In genomic region chr7:46116118-46116581, GRCm38 (mm10) we compare ENCODE assay signal across 15 mouse cellular contexts. TPM values are rescaled to one million over a fixed set of nuclear protein-coding genes. Genes with fewer than 3 reads are reported as not detected.
DNase-seq lines count a peak whose midpoint lies in the region; ATAC-seq and TF ChIP-seq lines count a peak whose summit lies in the region.
"Had no signal": no experiment of that assay in that cellular context is flagged by ENCODE, and none has a peak within 500 bp of the region (broad histone marks: within the 10 kb centered on the region; RNA-seq: fewer than 3 reads in every experiment).

No protein-coding gene starts in this region.

- no peaks in the 10 kb centered on the region; the same call in none of the 2 replicates for H3K4me1 ChIP-seq in lung, embryonic 16.5 days (replicated peaks; ENCODE audit: control insufficient read depth, insufficient read depth, low read length)
- H3K4me1 ChIP-seq in lung, adult 2 months (ENCODE audit: control insufficient read depth, insufficient read depth, low read length): no peaks in the 10 kb centered on the region
- H3K4me1 ChIP-seq in heart, embryonic 15.5 days (replicated peaks): peaks cover 49% of the 10 kb centered on the region
- H3K4me1 ChIP-seq: liver, embryonic 12.5 days had no signal

- H3K27me3 ChIP-seq in lung, embryonic 16.5 days (ENCODE audit: control insufficient read depth, insufficient read depth, low read depth, low read length): peaks cover 9% of the 10 kb centered on the region; the same call in 1 of the 2 replicates
- H3K27me3 ChIP-seq in heart, embryonic 15.5 days: no peaks in the 10 kb centered on the region
- H3K27me3 ChIP-seq: forebrain, embryonic 15.5 days; liver, embryonic 12.5 days had no signal

- DNase-seq in cerebellum, adult 11-12 months: peak; percentile 13
- DNase-seq in lung, adult 2 months: no peak
- peak; percentile 95 for DNase-seq in skeletal muscle tissue, adult 2 months (ENCODE audit: low read depth, low spot score)
- DNase-seq in adrenal gland, postnatal 4 days (ENCODE audit: low spot score in 2 of 2): no peak
- DNase-seq in adrenal gland, postnatal 36 days: no peak
- DNase-seq: cerebellum, postnatal 25 days; thymus, postnatal 14 days had no signal

- TF ChIP-seq POLR2A in lung, adult 2 months (IDR thresholded peaks at IDR 0.05; ENCODE audit: borderline replicate concordance, extremely low read depth, low read depth, low read length): no peak

- H3K4me3 ChIP-seq in lung, embryonic 16.5 days (ENCODE audit: low read length): no peak overlapping the region
- H3K4me3 ChIP-seq in lung, adult 2 months (replicated peaks; ENCODE audit: extremely low read depth, low read depth, low read length): no peak overlapping the region
- no peak overlapping the region for H3K4me3 ChIP-seq in heart, embryonic 15.5 days
- H3K4me3 ChIP-seq: forebrain, embryonic 15.5 days; liver, embryonic 12.5 days had no signal

- no peaks in the 10 kb centered on the region; the same call in 1 of the 2 replicates for H3K9me3 ChIP-seq in lung, embryonic 16.5 days (ENCODE audit: control insufficient read depth, low read length)
- no peaks in the 10 kb centered on the region for H3K9me3 ChIP-seq in heart, embryonic 15.5 days (replicated peaks)
- H3K9me3 ChIP-seq: forebrain, embryonic 15.5 days; liver, embryonic 12.5 days had no signal

- H3K27ac ChIP-seq in lung, embryonic 16.5 days (ENCODE audit: low read length): no peak overlapping the region
- H3K27ac ChIP-seq in heart, embryonic 15.5 days: peak overlapping the region; percentile 70
- H3K27ac ChIP-seq: forebrain, embryonic 15.5 days; liver, embryonic 12.5 days had no signal

- WGBS in lung, embryonic 16.5 days: 25% methylated on average over 10 of the region's 10 CpGs
- WGBS in lung, adult 2 months: 46% methylated on average over 10 of the region's 10 CpGs
- WGBS in heart, embryonic 15.5 days: 18% methylated on average over 10 of the region's 10 CpGs

- ATAC-seq in cerebellum, adult (ENCODE audit: insufficient number of reproducible peaks, low FRiP score, low TSS enrichment): no peak
- ATAC-seq in lung, embryonic 16.5 days (ENCODE audit: low read depth): peak; percentile 43; the same call in 1 of the 2 replicates
- peak; percentile 56 for ATAC-seq in heart, embryonic 15.5 days (replicated peaks; ENCODE audit: insufficient number of reproducible peaks, insufficient read depth, low FRiP score, low read depth)
- ATAC-seq: forebrain, embryonic 15.5 days; hindbrain, embryonic 16.5 days; liver, embryonic 12.5 days had no signal

- no peak overlapping the region for H3K9ac ChIP-seq in lung, embryonic 16.5 days (ENCODE audit: low read length)
- H3K9ac ChIP-seq in heart, embryonic 15.5 days: no peak overlapping the region
- H3K9ac ChIP-seq: forebrain, embryonic 15.5 days; liver, embryonic 12.5 days had no signal

- no peak overlapping the region for H3K4me2 ChIP-seq in lung, embryonic 16.5 days (ENCODE audit: low read depth, low read length)
- H3K4me2 ChIP-seq in heart, embryonic 15.5 days: no peak overlapping the region
- H3K4me2 ChIP-seq: forebrain, embryonic 15.5 days; liver, embryonic 12.5 days; midbrain, embryonic 11.5 days had no signal

- H3K36me3 ChIP-seq in lung, embryonic 16.5 days (ENCODE audit: control insufficient read depth, insufficient read depth, low read length): no peaks in the 10 kb centered on the region
- H3K36me3 ChIP-seq in heart, embryonic 15.5 days: no peaks in the 10 kb centered on the region
- H3K36me3 ChIP-seq: forebrain, embryonic 15.5 days; liver, embryonic 12.5 days had no signal

- TF ChIP-seq CTCF in lung, adult 2 months (IDR thresholded peaks at IDR 0.05; ENCODE audit: insufficient read depth, low read length): no peak

RNA-seq across cellular contexts. Expression of gene Kcnj11, which starts 15.6 kb away (rescaled TPM):
- 0.38 and 0.59 TPM in 2 replicates for polyA plus RNA-seq in lung, embryonic 16.5 days (2015; fragmentation: Nextera tagmentation; extraction: Ambion mirVana)
- polyA plus RNA-seq in lung, adult 2 months (2012; rRNA removed): 4.9 and 5.3 TPM in 2 replicates
- 8.5 and 8.8 TPM in 2 replicates for polyA plus RNA-seq in heart, embryonic 15.5 days (2015; fragmentation: Nextera tagmentation; extraction: Ambion mirVana)
- total RNA-seq in adrenal gland, postnatal 4 days (2021): 1 to 10 TPM; 2.3 to 2.8 TPM
- total RNA-seq in adrenal gland, postnatal 36 days (2021): 1 to 10 TPM in 1 of 2 experiments, under 1 TPM in 1; 0.86 to 2.3 TPM
- total RNA-seq: MEL had no signal
- polyA plus RNA-seq: liver, embryonic 12.5 days had no signal

Comparison
In these comparisons a context has a peak if more than half of its experiments do, and no peak if none do; other contexts are left out.
1. DNase-seq: peak in cerebellum, adult 11-12 months (single experiment) and skeletal muscle tissue, adult 2 months (single experiment); none in lung, adult 2 months (single experiment), adrenal gland, postnatal 4 days (0 of 2) and adrenal gland, postnatal 36 days (0 of 2).